Mouse (Mus musculus): ENCODE data around the gene Hddc3.

DNA sequence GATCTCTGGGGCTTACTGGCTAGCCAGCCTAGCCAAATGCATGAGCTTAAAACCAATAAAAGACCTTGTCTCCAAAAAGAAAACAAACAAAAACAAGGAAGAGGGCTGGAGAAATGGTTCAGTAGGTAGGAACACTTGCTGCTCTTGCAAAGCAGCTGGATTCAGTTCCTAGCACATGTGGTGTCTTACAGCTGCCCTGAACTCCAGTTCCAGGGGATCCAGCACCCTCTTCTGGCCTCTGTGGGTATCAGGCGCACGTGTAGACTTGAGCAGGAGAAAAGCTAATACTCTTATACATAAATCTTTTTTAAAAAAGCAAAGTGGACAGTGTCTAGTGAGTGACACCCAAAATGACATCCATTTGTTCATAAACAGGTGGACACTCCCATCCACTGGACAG is 41.4 kb upstream of the Hddc3 start:
- TF ChIP-seq POLR2A (IDR thresholded peaks at IDR 0.05; ENCODE audit: borderline replicate concordance, extremely low read depth, low read depth, low read length) (no peak), CTCF (IDR thresholded peaks at IDR 0.05; ENCODE audit: insufficient read depth, low read length) (peak; percentile 23; the same call in 1 of the 2 replicates)
